Mouse (Mus musculus) embryonic stem cell, embryonic (primary cell): ENCODE results near the gene Dhrs11.

ENCODE experiments used
- CTCF ChIA-PET, 4 experiments: fragments of 300-600 bp in 2 of 4; fragments of 350-600 bp in 2 of 4; sonication (Branson Sonifier 250); formaldehyde crosslinking; loops; one replicate each; lab custom pipeline; 2022; ENCODE audit warnings: inconsistent platforms in 2 of 4; lab: Charles Lee
- POLR2A ChIA-PET, 4 experiments: fragments of 300-600 bp in 2 of 4; fragments of 350-600 bp in 2 of 4; sonication (Branson Sonifier 250); formaldehyde crosslinking; loops; one replicate each; lab custom pipeline; 2022; ENCODE audit warnings: antibody characterized with exemption in 4 of 4, inconsistent platforms in 1 of 4; lab: Charles Lee

Gene Dhrs11

DNA sequence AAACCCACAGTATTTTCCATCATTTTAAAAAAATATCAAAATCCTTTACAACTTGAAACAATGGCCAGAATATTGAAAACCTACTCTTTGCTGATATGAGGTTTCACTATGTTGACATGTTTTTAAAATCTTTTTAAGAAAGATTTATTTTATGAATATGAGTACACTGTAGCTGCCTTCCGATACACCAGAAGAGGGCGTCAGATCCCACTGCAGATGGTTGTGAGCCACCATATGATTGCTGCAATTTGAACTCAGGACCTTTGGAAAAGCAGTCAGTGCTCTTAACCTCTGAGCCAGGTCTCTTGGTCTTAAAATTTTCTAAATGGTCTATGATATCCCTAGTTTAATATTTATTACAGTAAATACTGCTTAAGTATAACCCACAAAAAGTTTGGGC lies 10.5 kb upstream of the Dhrs11 start:
- CTCF ChIA-PET: interaction anchor here in 1 of 4 experiments (1.1 kb wide), 1 partner anchor 20 kb away, joined by 3 read pairs; the partner anchor contains the start of gene Mrm1
- POLR2A ChIA-PET: interaction anchor here in 2 of 4 experiments (0.7 to 1.4 kb wide), 3 partner anchors 20 to 30 kb away, joined by 4 to 5 read pairs (median 4); partner anchors contain the start of gene Mrm1 (in 1 of the 2)

DNA sequence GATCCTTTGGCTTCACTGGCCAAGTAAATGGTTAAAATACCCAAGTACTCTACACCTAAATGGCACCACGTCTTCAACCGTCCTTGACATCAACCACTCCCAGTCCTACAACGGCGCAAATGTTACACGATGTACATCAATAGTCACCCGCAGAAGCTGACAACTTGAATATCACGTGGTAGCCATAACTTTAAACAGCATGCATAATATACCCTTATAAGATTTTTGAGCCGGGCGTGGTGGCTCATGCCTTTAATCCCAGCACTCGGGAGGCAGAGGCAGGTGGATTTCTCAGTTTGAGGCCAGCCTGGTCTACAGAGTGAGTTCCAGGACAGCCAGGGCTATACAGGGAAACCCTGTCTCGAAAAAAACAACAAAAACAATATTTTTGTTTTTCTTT lies 701 bp upstream of the Dhrs11 start:
- POLR2A ChIA-PET: interaction anchor here in 3 of 4 experiments (0.9 to 9.0 kb wide), 12 partner anchors 9 to 86 kb away, joined by 3 to 54 read pairs (median 12); partner anchors contain the start of genes Mrm1 (in 3 of the 3), Ggnbp2 (in 2 of the 3), Myo19 (in 2 of the 3) and Pigw (in 2 of the 3)
- CTCF ChIA-PET: interaction anchor here in 2 of 4 experiments (0.6 to 2.3 kb wide), 4 partner anchors 9 to 54 kb away, joined by 3 to 21 read pairs (median 4); partner anchors contain the start of gene Mrm1 (in 1 of the 2)

DNA sequence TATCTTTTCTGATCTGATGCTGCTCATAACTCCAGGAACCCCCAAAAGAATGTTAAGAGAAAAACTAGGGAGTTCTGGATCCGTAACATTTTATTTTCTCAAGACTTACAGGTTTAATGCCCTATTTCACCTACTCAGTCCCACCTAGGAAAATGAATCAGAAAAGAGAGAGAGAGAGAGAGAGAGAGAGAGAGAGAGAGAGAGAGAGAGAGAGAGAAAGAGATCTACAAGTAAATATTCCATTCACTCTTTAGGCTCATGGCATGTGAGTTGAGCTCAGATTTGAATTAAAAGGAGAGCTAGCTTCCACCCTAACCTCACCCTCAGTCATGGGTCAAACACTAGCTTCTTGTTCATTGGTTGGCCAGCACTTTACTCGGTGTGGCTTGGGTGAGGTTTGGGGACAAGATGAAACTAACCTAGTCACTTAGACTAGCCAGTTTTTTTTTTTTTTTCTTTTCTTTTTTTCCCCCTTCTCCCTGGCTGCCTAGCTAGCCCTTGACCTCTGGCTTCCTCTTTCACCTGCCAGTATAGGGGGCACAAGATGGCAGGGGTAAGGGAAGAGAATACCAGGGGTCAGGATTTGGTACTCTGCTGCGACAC lies 792 bp downstream of the Dhrs11 start:
- ChIA-PET POLR2A (interaction anchor here in 3 of 4 experiments (0.6 to 9.0 kb wide), 19 partner anchors 9 to 441 kb away, joined by 3 to 54 read pairs (median 6); partner anchors contain the start of genes Mrm1 (in 3 of the 3), Ggnbp2 (in 2 of the 3), Myo19 (in 2 of the 3) and Pigw (in 2 of the 3)), CTCF (interaction anchor here in 3 of 4 experiments (0.6 to 2.3 kb wide), 7 partner anchors 9 to 224 kb away, joined by 3 to 21 read pairs (median 5); partner anchors contain the start of gene Mrm1 (in 3 of the 3))

DNA sequence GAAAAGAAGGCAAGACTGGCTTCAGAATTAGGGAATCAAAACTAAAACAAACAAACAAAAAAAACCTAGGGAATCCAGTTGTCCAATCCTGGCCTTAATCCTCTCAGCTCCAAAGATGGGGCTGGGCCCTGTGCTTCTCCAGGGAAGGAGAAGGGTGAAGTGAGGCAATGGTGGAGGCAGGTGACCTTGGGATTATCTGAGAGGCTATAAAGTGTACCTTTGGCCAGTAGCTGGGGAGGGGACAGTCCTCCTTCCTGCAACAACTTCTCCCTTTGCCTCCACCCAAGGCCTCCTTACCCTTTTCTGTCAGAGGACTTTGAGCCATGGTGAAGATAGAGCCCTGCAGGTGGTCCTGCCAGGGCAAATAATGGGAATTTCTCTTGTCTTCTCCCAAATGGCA lies 1.3 kb downstream of the Dhrs11 start:
- POLR2A ChIA-PET: interaction anchor here in 3 of 4 experiments (0.6 to 9.0 kb wide), 12 partner anchors 9 to 52 kb away, joined by 3 to 54 read pairs (median 12); partner anchors contain the start of genes Mrm1 (in 3 of the 3), Ggnbp2 (in 2 of the 3), Myo19 (in 1 of the 3) and Pigw (in 1 of the 3)
- CTCF ChIA-PET: interaction anchor here in 3 of 4 experiments (0.6 to 2.3 kb wide), 6 partner anchors 8 to 223 kb away, joined by 3 to 21 read pairs (median 6); partner anchors contain the start of gene Mrm1 (in 3 of the 3)

DNA sequence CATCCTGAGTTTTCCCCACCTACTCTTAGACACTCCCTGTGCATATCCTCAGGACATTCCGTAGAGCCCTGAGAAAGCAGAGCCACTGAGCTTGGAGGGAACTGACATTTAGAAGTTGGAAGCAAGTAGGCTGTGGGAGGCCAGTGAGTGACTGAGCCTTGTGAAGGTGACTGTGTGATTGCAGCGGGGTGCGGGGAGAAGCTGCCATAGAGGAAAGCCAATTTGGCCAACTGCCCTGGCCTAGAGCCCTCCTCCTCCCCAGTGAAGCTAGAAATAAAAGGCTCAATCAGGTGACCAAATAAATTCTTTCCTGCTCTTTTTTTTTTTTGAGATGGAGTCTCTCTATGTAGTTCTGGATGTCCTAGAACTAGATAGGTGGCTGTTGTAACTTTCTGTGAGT lies 2.6 kb downstream of the Dhrs11 start:
- ChIA-PET POLR2A (interaction anchor here in 3 of 4 experiments (0.5 to 9.0 kb wide), 7 partner anchors 19 to 552 kb away, joined by 3 to 49 read pairs (median 4); partner anchors contain the start of genes Ggnbp2 (in 1 of the 3), Myo19 (in 1 of the 3) and Pigw (in 1 of the 3)), CTCF (no interaction called here)

DNA sequence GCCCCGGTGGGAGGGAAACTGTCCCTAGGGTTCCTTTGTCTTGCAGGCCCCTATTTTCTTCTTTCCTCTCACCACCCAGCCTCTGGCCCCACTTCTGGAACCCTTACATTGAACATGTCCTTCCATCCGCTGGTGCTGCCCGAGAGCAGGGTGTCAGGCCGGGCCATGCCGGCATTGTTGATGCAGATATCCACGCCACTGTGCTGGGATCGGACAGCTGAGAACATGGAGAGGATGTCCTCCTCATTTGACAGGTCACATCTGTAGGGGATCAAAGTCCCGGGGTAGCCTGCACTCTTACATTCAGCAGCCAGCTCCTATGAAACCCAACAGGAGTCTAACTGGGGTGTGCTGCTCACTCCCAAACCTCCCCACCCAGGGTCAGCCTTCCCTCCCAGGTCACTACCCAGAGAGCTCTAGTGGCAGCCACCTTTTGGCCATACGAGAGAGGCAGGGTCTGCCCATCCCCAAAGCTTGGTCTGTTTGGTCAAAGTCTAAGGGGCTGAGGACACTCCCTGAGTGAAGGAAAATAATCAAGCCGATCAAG lies 3.5 kb downstream of the Dhrs11 start:
- ChIA-PET CTCF (interaction anchor here in 1 of 4 experiments (0.6 kb wide), 1 partner anchor 10 kb away, joined by 5 read pairs; no protein-coding TSS in a partner anchor), POLR2A (interaction anchor here in 3 of 4 experiments (0.6 to 9.0 kb wide), 8 partner anchors 22 to 119 kb away, joined by 3 to 49 read pairs (median 4); partner anchors contain the start of genes Ggnbp2 (in 1 of the 3), Myo19 (in 1 of the 3) and Pigw (in 1 of the 3))

DNA sequence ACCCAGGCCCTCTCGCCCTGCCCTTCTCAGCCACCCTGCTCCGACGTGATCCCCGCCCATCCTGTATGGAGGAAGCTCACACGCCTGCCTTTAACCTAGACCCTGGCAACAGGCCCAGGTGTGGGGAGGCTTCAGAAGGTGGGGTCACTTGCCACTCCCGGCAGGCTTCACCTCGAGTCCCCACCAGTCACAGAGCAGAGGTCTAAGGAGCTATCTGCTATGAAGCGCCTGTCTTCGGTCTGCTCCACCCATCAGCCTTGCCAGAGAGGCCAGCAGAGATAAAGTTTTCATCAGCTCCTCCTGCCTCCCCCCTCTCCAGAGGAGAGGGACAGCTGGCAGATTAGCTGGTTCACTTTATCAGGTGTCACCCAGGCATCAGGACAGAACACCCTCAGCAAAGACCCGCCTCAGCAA lies 5.3 kb downstream of the Dhrs11 start:
- POLR2A ChIA-PET: interaction anchor here in 2 of 4 experiments (1.1 to 2.0 kb wide), 3 partner anchors 9 to 24 kb away, joined by 3 to 7 read pairs (median 4); no protein-coding TSS in a partner anchor
- CTCF ChIA-PET: interaction anchor here in 3 of 4 experiments (0.6 to 1.5 kb wide), 5 partner anchors 19 to 95 kb away, joined by 3 to 4 read pairs (median 3); no protein-coding TSS in a partner anchor

DNA sequence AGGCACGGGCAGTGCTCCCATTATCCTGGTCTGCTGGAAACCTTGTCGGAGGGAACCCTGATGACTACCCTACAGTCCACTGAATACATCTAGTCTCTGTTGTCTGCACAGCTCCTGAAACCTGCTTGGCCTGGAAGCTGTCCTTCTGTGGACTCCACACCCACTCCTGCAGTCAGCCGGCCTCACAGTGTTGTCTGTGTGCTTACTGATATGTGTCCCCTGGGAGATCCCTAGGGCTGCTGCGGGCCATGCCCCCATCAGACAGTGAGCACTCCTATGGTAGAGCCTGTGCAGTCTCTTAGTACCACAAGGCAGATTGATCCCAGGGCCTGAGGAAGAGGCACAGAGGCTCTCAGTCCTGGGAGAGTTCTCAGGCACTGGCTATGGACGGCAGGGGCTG lies 6.3 kb downstream of the Dhrs11 start:
- CTCF ChIA-PET: no interaction called here
- POLR2A ChIA-PET: interaction anchor here in 2 of 4 experiments (1.1 to 2.0 kb wide), 3 partner anchors 10 to 25 kb away, joined by 3 to 7 read pairs (median 4); no protein-coding TSS in a partner anchor

DNA sequence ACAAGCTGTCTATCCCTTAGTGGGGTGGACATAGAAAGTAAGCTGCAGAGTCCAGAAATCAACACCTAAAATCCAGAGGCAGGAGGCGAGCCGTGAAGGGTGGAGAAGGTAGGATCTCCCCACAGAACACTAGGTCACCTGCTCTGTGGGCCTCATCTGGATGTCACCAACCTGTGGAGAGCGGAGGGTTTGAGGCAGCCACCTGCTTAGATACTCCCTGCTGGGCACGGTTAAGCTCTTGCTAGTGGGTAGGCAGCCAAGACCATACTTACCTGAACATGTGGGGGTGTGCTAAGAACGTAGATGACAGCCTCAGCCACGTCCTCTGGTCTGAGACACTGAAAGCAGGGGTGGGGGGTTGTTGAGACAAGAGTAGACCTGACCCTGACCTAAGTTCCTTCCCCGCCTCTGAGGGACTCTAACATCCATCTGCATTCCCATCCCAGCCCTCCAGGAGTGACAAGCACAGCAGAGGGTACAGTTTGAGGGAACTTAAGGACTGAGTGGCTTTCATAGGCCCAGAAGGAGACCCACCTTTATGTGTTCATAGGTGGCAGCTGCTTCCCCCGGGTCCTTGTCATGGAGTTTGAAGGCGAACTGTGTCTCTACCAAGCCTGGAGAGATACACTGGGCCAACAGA lies 7.5 kb downstream of the Dhrs11 start:
- CTCF ChIA-PET: interaction anchor here in 1 of 4 experiments (0.5 kb wide), 1 partner anchor 367 kb away, joined by 3 read pairs; no protein-coding TSS in a partner anchor
- POLR2A ChIA-PET: interaction anchor here in 2 of 4 experiments (1.0 to 2.5 kb wide), 3 partner anchors 8 to 64 kb away, joined by 3 to 7 read pairs (median 4); partner anchors contain the start of gene Dhrs11 (in 1 of the 2)

DNA sequence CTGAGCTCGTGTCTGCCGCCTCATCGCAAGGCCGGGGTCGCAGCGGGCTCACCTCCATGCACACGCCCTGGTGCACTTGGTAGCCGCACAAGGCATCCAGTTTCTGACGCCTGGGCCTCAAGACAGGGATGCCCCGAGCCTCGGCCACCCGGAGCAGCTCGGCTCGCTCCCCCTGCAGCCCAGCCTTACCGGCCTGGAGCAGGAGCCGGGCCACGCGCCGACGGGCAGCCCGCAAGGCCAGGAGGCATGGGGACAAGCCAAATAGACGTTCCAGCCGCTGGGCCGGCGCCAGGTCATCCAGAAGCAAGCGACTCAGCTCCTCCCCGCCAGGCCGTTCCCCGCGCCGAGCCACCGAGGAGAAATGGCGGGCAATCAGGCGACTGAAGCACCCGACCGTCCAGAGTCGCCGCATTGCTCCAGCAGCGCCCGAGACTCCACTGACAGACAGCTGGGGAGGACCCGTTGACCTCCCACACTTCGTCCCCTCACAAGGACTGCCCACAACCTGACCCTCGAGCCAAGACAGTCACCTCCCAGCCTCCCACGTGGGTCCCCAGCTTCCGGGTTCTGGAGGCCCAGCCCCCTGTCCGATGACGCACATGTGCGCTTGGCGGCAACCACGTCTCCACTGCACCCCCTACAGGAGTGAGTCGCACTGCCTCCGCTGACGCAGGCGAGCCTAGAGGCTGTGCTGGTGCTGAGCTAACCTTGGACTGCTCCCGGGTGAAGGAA lies 9.7 kb downstream of the Dhrs11 start, which contains the start of gene Mrm1:
Gene Mrm1 (minus strand): TSS at position 555 of the 732 bp plus-strand sequence.
- ChIA-PET POLR2A (interaction anchor here (0.5 to 3.6 kb wide), 78 partner anchors 9 to 1438 kb away, joined by 3 to 54 read pairs (median 5); partner anchors contain the start of genes Ggnbp2 (in 4 of the 4), Aatf (in 3 of the 4), Dhrs11 (in 3 of the 4) and Znhit3 (in 3 of the 4)), CTCF (interaction anchor here (0.5 to 2.9 kb wide), 55 partner anchors 9 to 1833 kb away, joined by 3 to 44 read pairs (median 4); partner anchors contain the start of genes Aatf (in 2 of the 4), Dhrs11 (in 2 of the 4), Ggnbp2 (in 2 of the 4) and Lhx1 (in 2 of the 4))

DNA sequence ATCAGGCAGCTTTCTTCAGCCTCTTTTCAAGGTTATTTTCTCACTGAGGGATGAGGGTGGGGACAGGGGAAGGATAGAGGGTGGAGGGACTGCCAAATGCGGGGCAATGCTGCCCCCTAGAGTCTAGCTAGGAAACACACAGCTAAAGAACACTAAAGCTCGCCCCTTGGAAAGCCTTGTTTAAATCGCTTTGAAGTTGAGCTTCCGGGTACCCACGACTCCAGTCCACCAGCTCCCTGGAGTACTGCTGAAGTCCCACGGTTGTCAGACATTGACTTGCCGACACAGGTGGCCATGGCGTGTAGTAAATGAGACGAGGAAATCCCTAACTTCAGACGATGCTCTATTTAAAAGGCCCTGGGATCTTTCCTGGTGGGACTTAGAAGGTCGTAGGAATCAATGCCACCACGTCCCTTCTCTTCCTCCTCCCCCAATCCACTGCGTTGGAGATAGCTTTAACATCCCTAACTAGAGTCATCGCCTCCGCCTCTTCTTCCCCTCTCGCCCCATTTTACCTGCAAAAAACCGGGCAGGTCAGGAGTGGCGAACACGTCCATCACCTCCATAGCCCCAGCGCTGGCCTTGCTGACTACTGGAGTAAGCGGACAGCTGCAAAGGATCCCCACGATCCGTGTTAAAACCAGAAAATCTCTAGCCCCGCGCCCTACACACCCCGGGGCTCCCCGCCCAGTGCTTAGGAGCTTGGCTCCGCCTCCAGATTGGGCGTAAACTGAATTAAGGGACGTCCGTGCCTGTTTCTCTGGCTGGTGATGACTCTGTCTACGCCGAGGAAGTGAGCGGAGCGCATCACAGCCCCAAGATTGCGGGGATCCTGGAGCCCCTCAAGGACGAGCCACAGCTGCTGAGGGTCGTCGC lies 10.5 kb downstream of the Dhrs11 start:
- POLR2A ChIA-PET: interaction anchor here (0.5 to 3.6 kb wide), 81 partner anchors 9 to 1439 kb away, joined by 3 to 54 read pairs (median 5); partner anchors contain the start of genes Ggnbp2 (in 4 of the 4), Aatf (in 3 of the 4), Dhrs11 (in 3 of the 4) and Myo19 (in 3 of the 4)
- CTCF ChIA-PET: interaction anchor here (0.5 to 2.9 kb wide), 71 partner anchors 8 to 1834 kb away, joined by 3 to 44 read pairs (median 4); partner anchors contain the start of genes Myo19 (in 3 of the 4), Pigw (in 3 of the 4), Aatf (in 2 of the 4) and Dhrs11 (in 2 of the 4)

DNA sequence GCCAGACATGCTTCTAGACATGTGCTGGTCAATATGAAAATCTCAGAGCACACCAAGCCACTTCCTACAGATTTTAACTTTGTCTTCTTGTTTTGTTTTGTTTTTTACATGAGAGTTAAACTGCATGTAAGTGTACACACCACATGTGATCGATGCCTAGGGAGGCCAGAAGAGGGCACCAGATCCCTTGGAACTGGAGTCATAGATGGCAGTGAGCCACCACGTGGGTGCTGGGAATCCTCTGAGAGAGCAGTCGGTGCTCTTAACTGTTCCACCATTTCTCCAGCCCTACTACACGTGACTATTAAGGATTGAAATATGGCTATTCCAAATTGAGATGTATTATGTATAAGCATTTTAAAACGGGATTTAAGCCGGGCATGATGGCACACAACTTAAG lies 11.4 kb downstream of the Dhrs11 start:
- CTCF ChIA-PET: interaction anchor here (0.6 to 2.9 kb wide), 27 partner anchors 8 to 1641 kb away, joined by 3 to 44 read pairs (median 4); partner anchors contain the start of genes Myo19 (in 2 of the 4), Pigw (in 2 of the 4), 1700125H20Rik (in 1 of the 4) and Dhrs11 (in 1 of the 4)

DNA sequence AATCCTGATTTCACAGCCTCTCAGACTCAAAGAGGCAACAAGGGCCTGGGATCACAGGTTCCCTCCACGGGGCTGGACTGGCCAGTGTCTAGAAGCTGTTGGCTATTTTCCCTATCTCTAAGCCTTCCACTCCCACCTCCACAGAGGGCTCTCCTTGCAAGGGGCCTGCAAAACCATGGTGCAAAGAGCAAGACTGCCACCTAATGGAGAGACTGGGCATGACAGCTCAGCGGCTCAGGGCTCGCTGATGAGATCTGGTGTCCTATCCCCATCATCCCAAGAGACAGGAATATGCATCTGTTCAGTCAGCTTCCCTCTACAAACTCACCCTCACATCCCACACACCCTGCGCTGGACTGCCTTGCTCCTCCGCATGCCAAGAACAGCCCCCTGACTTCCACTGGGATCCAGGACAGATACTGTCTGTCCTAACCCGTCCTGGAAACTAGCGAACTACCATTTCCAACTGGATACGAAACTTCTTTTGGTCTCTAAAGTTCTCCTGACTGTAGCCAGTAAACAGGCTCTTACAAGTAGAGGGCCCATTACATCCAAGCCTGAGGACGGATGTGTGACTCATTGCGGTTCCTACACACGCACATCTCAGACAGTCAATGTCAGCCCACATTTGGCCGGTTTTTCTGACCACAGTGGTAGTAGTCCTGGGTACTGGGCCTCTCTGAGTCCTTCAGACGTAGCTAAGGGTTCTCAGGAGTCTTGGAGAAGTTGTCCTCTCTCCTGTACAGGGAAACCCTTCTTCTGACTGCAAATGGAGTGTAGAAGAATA lies 14.9 kb downstream of the Dhrs11 start:
- ChIA-PET CTCF (interaction anchor here (0.5 to 1.5 kb wide), 25 partner anchors 9 to 546 kb away, joined by 3 to 9 read pairs (median 4); partner anchors contain the start of genes Pigw (in 2 of the 4), Dhrs11 (in 1 of the 4) and Znhit3 (in 1 of the 4)), POLR2A (interaction anchor here in 2 of 4 experiments (0.6 to 1.1 kb wide), 4 partner anchors 9 to 421 kb away, joined by 3 to 7 read pairs (median 4); partner anchors contain the start of genes Appbp2 (in 1 of the 2) and Dhrs11 (in 1 of the 2))

More for the DNA sequence above, 11.4 kb downstream of the Dhrs11 start:
- POLR2A ChIA-PET: interaction anchor here in 3 of 4 experiments (0.7 to 3.6 kb wide), 26 partner anchors 9 to 639 kb away, joined by 3 to 54 read pairs (median 10); partner anchors contain the start of genes Dhrs11 (in 3 of the 3), Ggnbp2 (in 3 of the 3), Myo19 (in 3 of the 3) and Pigw (in 3 of the 3)

DNA sequence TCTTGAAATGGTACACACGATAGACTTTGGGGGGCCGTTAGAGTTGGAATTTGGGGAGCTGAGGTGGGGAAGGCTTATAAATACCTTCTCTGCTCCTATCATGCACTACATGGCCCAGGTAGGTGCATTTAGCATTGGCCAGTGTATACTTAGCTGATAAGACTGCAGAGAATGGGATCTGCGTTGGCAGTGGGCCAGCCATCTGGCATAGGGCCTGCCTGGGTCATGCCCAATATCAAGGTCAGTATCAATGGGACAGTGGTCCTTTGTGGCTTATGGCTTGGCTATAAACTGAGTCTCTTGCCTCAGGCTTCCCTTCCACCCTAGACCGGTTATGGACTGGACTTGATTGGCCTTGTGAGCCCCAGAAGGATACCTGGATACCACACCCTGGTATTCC lies 24.4 kb downstream of the Dhrs11 start:
- ChIA-PET CTCF (interaction anchor here in 3 of 4 experiments (0.6 to 1.4 kb wide), 6 partner anchors 10 to 378 kb away, joined by 3 to 6 read pairs (median 3); partner anchors contain the start of gene Mrm1 (in 1 of the 3)), POLR2A (interaction anchor here in 2 of 4 experiments (0.7 to 0.9 kb wide), 3 partner anchors 10 to 485 kb away, joined by 3 read pairs; no protein-coding TSS in a partner anchor)
